Mouse (Mus musculus): Measurements from ENCODE around the gene Neurog1. TPM values are rescaled to one million over a fixed set of nuclear protein-coding genes. Genes with fewer than 3 reads are reported as not detected.

Gene Neurog1
- polyA plus RNA-seq, 2 experiments: not detected

- no peak for DNase-seq (ENCODE audit: low read depth in 3 of 3, low spot score in 3 of 3)
- Histone ChIP-seq H3K27me3 (ENCODE audit: control insufficient read depth, insufficient read depth, low read length) (peaks cover 49% of the 10 kb centered on the region), H3K4me1 (replicated peaks; ENCODE audit: control insufficient read depth in 2 of 2, insufficient read depth in 2 of 2, low read length in 1 of 2) (no peaks in the 10 kb centered on the region), H3K27ac (no peak overlapping the region), H3K4me3 (ENCODE audit: insufficient read depth in 1 of 2, low read depth in 2 of 2, low read length in 2 of 2) (no peak overlapping the region), H3K9me3 (ENCODE audit: control insufficient read depth, low read length) (no peaks in the 10 kb centered on the region), H3K36me3 (replicated peaks; ENCODE audit: control insufficient read depth, insufficient read depth, low read depth) (no peaks in the 10 kb centered on the region), H3K9ac (replicated peaks) (no peak overlapping the region), H3K4me2 (ENCODE audit: low read depth) (no peak overlapping the region)
- 2% methylated on average over 46 of the region's 46 CpGs for WGBS (ENCODE audit: insufficient replicate concordance)
- TF ChIP-seq EP300 (IDR thresholded peaks at IDR 0.05; ENCODE audit: low read depth) (no peak), CTCF (IDR thresholded peaks at IDR 0.05; ENCODE audit: low read depth) (no peak)
- ATAC-seq (ENCODE audit: insufficient read depth): no peak
Measured at GRCm38 (mm10) chr13:56221129-56221910, 30.6 kb downstream of the Neurog1 start.

- Histone ChIP-seq H3K27ac (no peak overlapping the region), H3K4me1 (replicated peaks; ENCODE audit: control insufficient read depth in 2 of 2, insufficient read depth in 2 of 2, low read length in 1 of 2) (no peaks in the 10 kb centered on the region), H3K27me3 (ENCODE audit: control insufficient read depth, insufficient read depth, low read length) (peaks cover 46% of the 10 kb centered on the region), H3K4me3 (ENCODE audit: insufficient read depth in 1 of 2, low read depth in 2 of 2, low read length in 2 of 2) (no peak overlapping the region), H3K9ac (replicated peaks) (no peak overlapping the region), H3K4me2 (ENCODE audit: low read depth) (no peak overlapping the region), H3K9me3 (ENCODE audit: control insufficient read depth, low read length) (no peaks in the 10 kb centered on the region), H3K36me3 (replicated peaks; ENCODE audit: control insufficient read depth, insufficient read depth, low read depth) (no peaks in the 10 kb centered on the region)
- ATAC-seq (ENCODE audit: insufficient read depth) (no peak), DNase-seq (ENCODE audit: low read depth in 3 of 3, low spot score in 3 of 3) (no peak)
- 42% methylated on average over 9 of the region's 9 CpGs for WGBS (ENCODE audit: insufficient replicate concordance)
- no peak for TF ChIP-seq EP300 (IDR thresholded peaks at IDR 0.05; ENCODE audit: low read depth)
- TF ChIP-seq CTCF (IDR thresholded peaks at IDR 0.05; ENCODE audit: low read depth): no peak
Measured at GRCm38 (mm10) chr13:56219254-56219653, 32.7 kb downstream of the Neurog1 start.

GRCm38 (mm10) chr13:56216090-56216489, 35.9 kb downstream of the Neurog1 start:
- ATAC-seq (ENCODE audit: insufficient read depth) (no peak), DNase-seq (ENCODE audit: low read depth in 3 of 3, low spot score in 3 of 3) (no peak)
- TF ChIP-seq CTCF (IDR thresholded peaks at IDR 0.05; ENCODE audit: low read depth) (no peak), EP300 (IDR thresholded peaks at IDR 0.05; ENCODE audit: low read depth) (no peak)
- no peak overlapping the region for H3K4me3 ChIP-seq (ENCODE audit: insufficient read depth in 1 of 2, low read depth in 2 of 2, low read length in 2 of 2)
- no peaks in the 10 kb centered on the region for H3K4me1 ChIP-seq (replicated peaks; ENCODE audit: control insufficient read depth in 2 of 2, insufficient read depth in 2 of 2, low read length in 1 of 2)
- no peak overlapping the region for H3K27ac ChIP-seq
- H3K4me2 ChIP-seq (ENCODE audit: low read depth): no peak overlapping the region
- WGBS (ENCODE audit: insufficient replicate concordance): 19% methylated on average over 4 of the region's 4 CpGs
- H3K9me3 ChIP-seq (ENCODE audit: control insufficient read depth, low read length): no peaks in the 10 kb centered on the region
- H3K36me3 ChIP-seq (replicated peaks; ENCODE audit: control insufficient read depth, insufficient read depth, low read depth): no peaks in the 10 kb centered on the region
- peaks cover 15% of the 10 kb centered on the region for H3K27me3 ChIP-seq (ENCODE audit: control insufficient read depth, insufficient read depth, low read length)
- no peak overlapping the region for H3K9ac ChIP-seq (replicated peaks)

GRCm38 (mm10) chr13:56214633-56215032, 37.3 kb downstream of the Neurog1 start:
- H3K4me2 ChIP-seq (ENCODE audit: low read depth): no peak overlapping the region
- H3K4me1 ChIP-seq (replicated peaks; ENCODE audit: control insufficient read depth in 2 of 2, insufficient read depth in 2 of 2, low read length in 1 of 2): no peaks in the 10 kb centered on the region
- no peak overlapping the region for H3K27ac ChIP-seq
- H3K9ac ChIP-seq (replicated peaks): no peak overlapping the region
- DNase-seq (ENCODE audit: low read depth in 3 of 3, low spot score in 3 of 3): no peak
- no peak for ATAC-seq (ENCODE audit: insufficient read depth)
- H3K9me3 ChIP-seq (ENCODE audit: control insufficient read depth, low read length): no peaks in the 10 kb centered on the region
- H3K27me3 ChIP-seq (ENCODE audit: control insufficient read depth, insufficient read depth, low read length): peaks cover 7% of the 10 kb centered on the region; the same call in 1 of the 2 replicates
- TF ChIP-seq EP300 (IDR thresholded peaks at IDR 0.05; ENCODE audit: low read depth): no peak
- no peak for TF ChIP-seq CTCF (IDR thresholded peaks at IDR 0.05; ENCODE audit: low read depth)
- H3K4me3 ChIP-seq (ENCODE audit: insufficient read depth in 1 of 2, low read depth in 2 of 2, low read length in 2 of 2): no peak overlapping the region
- no peaks in the 10 kb centered on the region for H3K36me3 ChIP-seq (replicated peaks; ENCODE audit: control insufficient read depth, insufficient read depth, low read depth)
- 46% methylated on average over 5 of the region's 5 CpGs for WGBS (ENCODE audit: insufficient replicate concordance)

- H3K9me3 ChIP-seq (ENCODE audit: control insufficient read depth, low read length): no peaks in the 10 kb centered on the region
- H3K4me3 ChIP-seq (ENCODE audit: insufficient read depth in 1 of 2, low read depth in 2 of 2, low read length in 2 of 2): no peak overlapping the region
- no peak overlapping the region for H3K9ac ChIP-seq (replicated peaks)
- DNase-seq (ENCODE audit: low read depth in 3 of 3, low spot score in 3 of 3) (no peak), ATAC-seq (ENCODE audit: insufficient read depth) (no peak)
- 23% methylated on average over 8 of the region's 8 CpGs for WGBS (ENCODE audit: insufficient replicate concordance)
- TF ChIP-seq CTCF (IDR thresholded peaks at IDR 0.05; ENCODE audit: low read depth) (no peak), EP300 (IDR thresholded peaks at IDR 0.05; ENCODE audit: low read depth) (no peak)
- H3K4me1 ChIP-seq (replicated peaks; ENCODE audit: control insufficient read depth in 2 of 2, insufficient read depth in 2 of 2, low read length in 1 of 2): no peaks in the 10 kb centered on the region
- no peak overlapping the region for H3K27ac ChIP-seq
- H3K4me2 ChIP-seq (ENCODE audit: low read depth): no peak overlapping the region
- H3K27me3 ChIP-seq (ENCODE audit: control insufficient read depth, insufficient read depth, low read length): no peaks in the 10 kb centered on the region
- H3K36me3 ChIP-seq (replicated peaks; ENCODE audit: control insufficient read depth, insufficient read depth, low read depth): no peaks in the 10 kb centered on the region
Measured at GRCm38 (mm10) chr13:56209067-56209411, 42.9 kb downstream of the Neurog1 start.

Data from liver, embryonic 14.5 days (tissue).